Mouse (Mus musculus) myocyte (in vitro differentiated cells): ENCODE data around the gene Ugt1a6a. TPM values are rescaled to one million over a fixed set of nuclear protein-coding genes. Genes with fewer than 3 reads are reported as not detected.
"Not testable (repeated sequence)": the region's sequence is repeated elsewhere in the genome, so short reads cannot be mapped to it uniquely, and the experiment has no call there.

Experiments
- H3K27me3 ChIP-seq: one replicate; pipeline ENCODE4 v1.6.1; 2011; ENCODE audit not compliant: control insufficient read depth, insufficient read depth, insufficient read length
- H3K36me3 ChIP-seq: one replicate; pipeline ENCODE4 v1.6.1; 2011; ENCODE audit not compliant: control insufficient read depth, insufficient read depth
- H3K4me2 ChIP-seq: one replicate; pipeline ENCODE4 v1.6.1; 2011; ENCODE audit warnings: low read depth, control low read depth
- H3K4me3 ChIP-seq: one replicate; pipeline ENCODE4 v1.5.1; 2011; ENCODE audit warnings: mild to moderate bottlenecking, control low read depth, moderate library complexity
- H3K79me2 ChIP-seq: one replicate; pipeline ENCODE4 v1.6.1; 2011; ENCODE audit not compliant: control insufficient read depth, insufficient read depth
- H3ac ChIP-seq: one replicate; pipeline ENCODE4 v1.6.1; 2011; ENCODE audit not compliant: control insufficient read depth, insufficient read length
- MYOD1 ChIP-seq, 3 experiments: IDR thresholded peaks; one replicate each; pipeline ENCODE4 v1.6.1; 2011; ENCODE audit warnings: control low read depth in 2 of 3, low read depth in 2 of 3, mild to moderate bottlenecking in 2 of 3, moderate library complexity in 1 of 3; ENCODE audit not compliant: insufficient read length in 2 of 3, control insufficient read depth in 1 of 3
- MYOG ChIP-seq, 3 experiments: IDR thresholded peaks; one replicate each; pipeline ENCODE4 v1.6.1; 2011; ENCODE audit warnings: control low read depth in 2 of 3, low read depth in 2 of 3, mild to moderate bottlenecking in 2 of 3; ENCODE audit not compliant: insufficient read length in 2 of 3, control insufficient read depth in 1 of 3, insufficient read depth in 1 of 3
- POLR2A ChIP-seq: IDR thresholded peaks from one replicate; pipeline ENCODE4 v1.6.1; 2011; ENCODE audit warnings: low read depth, mild to moderate bottlenecking, control low read depth, moderate library complexity; ENCODE audit not compliant: insufficient read length
- REST ChIP-seq: IDR thresholded peaks from one replicate; pipeline ENCODE4 v1.6.1; 2011; ENCODE audit warnings: mild to moderate bottlenecking, control low read depth, moderate library complexity; ENCODE audit not compliant: insufficient read depth, insufficient read length
- SRF ChIP-seq: IDR thresholded peaks from one replicate; pipeline ENCODE4 v1.6.1; 2011; ENCODE audit warnings: low read depth; ENCODE audit not compliant: control insufficient read depth, insufficient read length
- TCF12 ChIP-seq: IDR thresholded peaks from one replicate; pipeline ENCODE4 v1.6.1; 2011; ENCODE audit warnings: mild to moderate bottlenecking, control low read depth; ENCODE audit not compliant: poor library complexity, insufficient read depth, severe bottlenecking
- TCF3 ChIP-seq: IDR thresholded peaks from one replicate; pipeline ENCODE4 v1.6.1; 2011; ENCODE audit warnings: low read depth, control low read depth; ENCODE audit not compliant: insufficient read length
- polyA plus RNA-seq: library from polyadenylated mRNA; unstranded; fragments of >200 nt; fragmentation: generic; extraction: Trizol; gene quantifications from one replicate; pipeline ENCODE4 v1.2.1, GENCODE M21; 2012; ENCODE audit warnings: missing spikeins

The Ugt1a6a gene
- polyA plus RNA-seq, 1 experiment, result 8.9 TPM

DNA sequence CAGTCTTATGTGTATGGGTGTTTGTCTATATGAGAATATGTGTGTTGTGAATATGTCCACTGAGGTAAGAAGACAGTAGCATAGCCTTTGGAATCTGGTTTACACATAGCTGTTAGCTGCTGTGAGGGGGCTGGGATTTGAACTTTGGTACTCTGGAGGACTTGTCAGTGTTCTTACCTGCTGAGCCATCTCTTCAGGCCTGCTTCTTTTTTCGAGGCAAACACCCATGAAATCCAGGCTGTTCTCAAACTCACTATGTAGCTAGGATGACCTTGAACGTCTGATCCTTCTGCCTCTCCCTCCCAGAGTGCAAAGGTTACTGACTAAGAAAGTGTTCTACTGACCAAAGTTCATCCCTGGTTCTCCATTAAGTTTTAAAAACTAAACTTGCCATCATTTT lies 29.0 kb upstream of the Ugt1a6a start:
- no peaks in the 10 kb centered on the region for H3K27me3 ChIP-seq
- no peak overlapping the region for H3K4me3 ChIP-seq
- no peak overlapping the region for H3K4me2 ChIP-seq
- no peak overlapping the region for H3ac ChIP-seq
- TF ChIP-seq TCF3, result no peak
- TF ChIP-seq MYOG (IDR thresholded peaks at IDR 0.05; ENCODE audit: control insufficient read depth in 1 of 3, insufficient read depth in 1 of 3, insufficient read length in 2 of 3, low read depth in 2 of 3), result no peak
- no peak for TF ChIP-seq MYOD1 (IDR thresholded peaks at IDR 0.05; ENCODE audit: control insufficient read depth in 1 of 3, insufficient read length in 2 of 3, low read depth in 2 of 3)
- no peak for TF ChIP-seq POLR2A
- no peak for TF ChIP-seq REST
- TF ChIP-seq SRF, result no peak
- TF ChIP-seq TCF12, result no peak
- no peaks in the 10 kb centered on the region for H3K36me3 ChIP-seq
- H3K79me2 ChIP-seq, result no peaks in the 10 kb centered on the region

DNA sequence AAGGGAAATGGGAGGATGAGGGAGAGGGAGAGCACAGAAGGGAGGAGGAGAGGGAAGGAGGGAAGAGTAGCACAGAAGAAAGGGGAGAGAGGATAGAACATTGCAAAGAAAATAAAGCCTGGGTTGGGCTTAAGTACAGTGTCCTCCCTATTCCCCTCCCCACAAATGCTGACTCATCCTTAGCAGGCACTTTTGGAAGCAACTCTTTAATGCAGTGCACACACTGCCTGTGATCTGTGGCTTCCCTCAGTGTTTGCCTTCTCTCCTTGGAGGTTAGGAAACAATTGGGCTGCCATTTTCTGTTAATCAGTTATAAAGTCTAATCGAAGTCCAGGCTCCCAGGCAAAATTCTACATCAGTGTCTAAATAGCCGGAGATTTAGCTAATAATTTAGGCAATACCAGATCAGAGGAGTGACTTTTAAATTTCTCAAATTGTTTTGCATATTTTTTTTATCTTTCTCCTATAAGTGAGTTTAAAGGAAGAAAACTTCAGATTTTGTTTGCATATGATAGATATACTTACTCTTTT lies 25.5 kb upstream of the Ugt1a6a start:
- H3K4me2 ChIP-seq, H3K4me3 ChIP-seq, H3K36me3 ChIP-seq, H3K79me2 ChIP-seq, H3ac ChIP-seq, H3K27me3 ChIP-seq: not testable (repeated sequence)

DNA sequence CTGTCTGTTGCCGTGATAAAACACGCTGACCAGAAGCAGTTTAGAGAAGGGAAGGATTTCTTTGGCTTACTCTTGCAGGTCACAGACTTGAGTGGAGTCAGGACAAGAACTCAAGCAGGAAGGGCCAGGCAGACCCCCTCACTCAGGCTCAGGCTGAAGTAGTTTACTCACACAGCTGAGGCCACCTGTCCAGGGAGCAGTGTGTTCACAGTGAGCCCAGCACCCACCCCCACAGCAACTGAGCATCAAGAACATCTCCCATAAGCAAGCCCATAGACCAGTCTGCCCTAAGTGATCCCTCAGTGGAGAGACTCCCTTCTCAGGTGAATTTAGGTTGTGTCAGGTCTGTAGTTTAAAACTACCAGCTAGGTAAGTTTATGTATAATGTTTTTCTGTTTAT lies 25.0 kb upstream of the Ugt1a6a start:
- not testable (repeated sequence) for H3K36me3 ChIP-seq, H3ac ChIP-seq, H3K4me2 ChIP-seq, H3K4me3 ChIP-seq, H3K79me2 ChIP-seq, H3K27me3 ChIP-seq

DNA sequence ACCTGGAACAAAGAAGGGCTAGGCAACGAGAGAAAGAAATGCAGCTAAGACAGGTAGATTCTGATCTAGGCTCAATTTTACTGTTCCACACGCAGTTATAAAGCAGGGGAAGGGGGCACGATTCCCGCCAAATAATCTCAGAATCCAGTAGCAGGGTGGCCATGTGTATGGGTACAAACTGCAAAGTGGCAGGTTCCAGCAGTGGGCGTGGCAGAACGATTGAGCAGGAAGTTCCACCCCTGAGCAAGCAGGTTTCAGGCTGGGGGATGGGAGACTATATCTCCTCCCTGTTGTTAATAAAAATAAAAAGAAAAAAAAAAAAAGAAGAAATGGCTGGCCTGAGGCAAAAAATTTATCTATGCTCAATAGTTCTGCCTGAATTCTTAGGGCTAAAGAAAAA lies 21.8 kb upstream of the Ugt1a6a start:
- not testable (repeated sequence) for H3K79me2 ChIP-seq, H3K36me3 ChIP-seq, H3ac ChIP-seq, H3K4me3 ChIP-seq, H3K27me3 ChIP-seq, H3K4me2 ChIP-seq

DNA sequence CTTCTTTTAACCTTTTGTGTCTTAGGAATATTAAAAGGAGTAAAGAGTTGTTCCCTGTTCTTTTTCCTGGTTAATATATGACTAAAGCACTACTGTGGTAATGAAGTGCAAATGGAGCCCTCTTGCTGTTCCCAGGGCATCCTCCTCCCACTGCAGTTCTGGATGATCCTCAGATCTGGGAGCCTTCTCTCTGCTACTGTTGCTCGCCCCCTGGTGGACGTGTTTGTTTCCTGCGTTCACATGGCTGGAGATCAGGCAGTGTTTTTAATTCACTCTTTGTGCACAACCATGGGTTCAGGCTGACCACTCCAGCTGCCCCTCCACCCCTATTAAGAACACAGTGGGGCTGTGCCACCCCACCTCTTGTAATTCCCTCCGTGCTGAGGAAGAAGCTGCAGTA lies 14.1 kb upstream of the Ugt1a6a start:
- H3ac ChIP-seq, H3K27me3 ChIP-seq, H3K4me3 ChIP-seq, H3K4me2 ChIP-seq, H3K36me3 ChIP-seq, H3K79me2 ChIP-seq: not testable (repeated sequence)

DNA sequence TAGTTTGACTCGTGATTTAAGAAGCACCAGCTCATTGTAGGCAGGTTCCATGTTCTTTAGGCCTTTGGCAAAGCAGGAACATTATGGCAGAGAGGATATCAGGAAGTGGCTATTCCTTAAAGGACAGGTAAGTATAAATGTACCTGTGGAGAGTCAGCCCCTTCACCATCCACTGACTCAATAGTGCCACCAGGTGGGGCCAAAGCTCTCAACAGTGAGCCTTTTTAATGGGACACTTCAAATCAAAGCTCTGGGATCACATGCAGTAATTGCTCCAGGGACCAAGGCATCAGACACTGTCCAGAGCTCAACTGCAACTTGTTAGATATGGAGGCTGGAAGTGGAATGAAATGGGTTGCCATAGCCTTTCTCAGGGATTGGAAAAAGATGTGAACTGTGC lies 13.1 kb upstream of the Ugt1a6a start:
- H3ac ChIP-seq, H3K4me3 ChIP-seq, H3K27me3 ChIP-seq, H3K36me3 ChIP-seq, H3K79me2 ChIP-seq, H3K4me2 ChIP-seq: not testable (repeated sequence)

DNA sequence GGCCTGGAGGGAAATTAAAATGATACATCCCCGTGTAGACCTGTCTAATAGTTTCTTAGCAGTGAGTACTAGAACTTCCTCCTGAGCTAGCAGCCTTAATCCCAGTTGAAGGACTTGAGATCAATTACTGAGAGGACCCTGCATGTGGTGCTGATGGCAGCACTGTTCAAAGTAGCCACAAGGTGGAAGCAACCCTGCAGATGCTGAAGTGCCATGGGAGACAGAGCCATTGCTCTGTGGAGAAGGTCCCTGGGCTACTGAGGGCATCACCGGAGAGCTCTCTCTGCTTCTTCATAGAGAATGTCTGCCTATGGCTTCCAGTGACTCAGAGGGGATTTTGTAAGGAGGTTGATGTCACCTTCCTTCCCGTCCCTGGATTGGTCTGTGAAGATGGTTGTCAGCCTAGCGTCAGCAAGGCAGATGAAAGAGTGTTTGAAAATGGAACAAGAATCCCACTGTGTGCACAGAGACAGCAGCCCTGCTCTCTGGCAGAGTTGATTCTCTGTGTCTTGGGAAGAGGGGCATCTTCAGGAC lies 8.7 kb upstream of the Ugt1a6a start:
- not testable (repeated sequence) for H3ac ChIP-seq, H3K4me2 ChIP-seq, H3K36me3 ChIP-seq, H3K27me3 ChIP-seq, H3K79me2 ChIP-seq, H3K4me3 ChIP-seq

DNA sequence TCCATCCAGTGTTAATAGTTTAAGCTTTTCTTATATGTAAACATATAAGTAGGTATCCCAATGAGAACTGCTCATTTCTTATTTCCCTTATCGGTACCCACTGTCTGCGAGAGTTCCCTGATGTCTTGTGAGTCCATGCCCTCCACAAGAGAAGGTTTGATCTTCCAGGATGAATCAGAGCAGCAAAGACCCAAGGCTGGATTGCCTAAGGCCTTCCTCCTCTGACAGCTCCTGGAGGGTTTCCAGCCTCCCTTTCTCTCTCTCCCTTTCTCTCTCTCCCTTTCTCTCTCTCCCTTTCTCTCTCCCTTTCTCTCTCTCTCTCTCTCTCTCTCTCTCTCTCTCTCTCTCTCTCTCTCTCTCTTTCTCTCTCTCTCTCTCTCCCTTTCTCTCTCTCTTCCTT lies 5.5 kb upstream of the Ugt1a6a start:
- H3K79me2 ChIP-seq, H3K36me3 ChIP-seq, H3K4me2 ChIP-seq, H3K4me3 ChIP-seq, H3K27me3 ChIP-seq, H3ac ChIP-seq: not testable (repeated sequence)

DNA sequence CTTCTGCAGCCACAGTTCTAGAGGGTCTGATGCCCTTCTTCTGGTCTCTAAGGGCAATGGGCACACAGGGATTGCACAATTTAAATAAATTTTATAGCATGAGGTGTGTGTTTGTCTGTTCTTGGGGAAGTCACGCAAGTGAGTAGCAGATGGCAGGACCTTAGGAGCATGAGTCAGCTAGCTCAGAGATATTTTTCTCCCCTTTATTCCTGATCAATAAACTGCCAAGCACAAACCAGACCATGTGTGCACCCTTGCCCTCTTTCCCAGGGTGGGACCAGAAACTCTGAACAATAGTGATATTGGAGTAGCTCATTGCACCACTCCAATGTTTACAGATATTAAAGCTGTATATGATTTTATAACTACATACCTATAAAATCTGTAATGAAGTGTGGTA lies 4.4 kb upstream of the Ugt1a6a start:
- H3ac ChIP-seq, H3K4me2 ChIP-seq, H3K36me3 ChIP-seq, H3K4me3 ChIP-seq, H3K27me3 ChIP-seq, H3K79me2 ChIP-seq: not testable (repeated sequence)
